19 mouse cellular contexts compared by ENCODE assay signal in the genomic region with DNA sequence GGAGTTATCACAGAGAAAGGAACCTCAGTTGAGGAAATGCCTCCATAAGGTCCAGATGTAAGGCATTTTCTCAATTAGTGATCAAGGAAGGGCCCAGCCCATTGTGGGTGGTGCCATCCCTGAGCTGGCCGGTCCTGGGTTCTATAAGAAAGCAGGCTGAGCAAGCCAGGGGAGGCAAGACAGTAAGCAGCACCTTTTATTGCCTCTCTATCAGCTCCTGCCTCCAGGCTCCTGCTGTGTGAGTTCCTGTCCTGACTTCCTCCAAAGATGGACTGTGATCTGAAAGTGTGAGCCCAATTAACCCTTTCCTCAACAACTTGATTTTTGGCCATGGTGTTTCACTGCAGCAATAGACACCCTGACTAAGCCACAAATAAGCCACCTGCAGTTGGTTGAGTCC.
"Had no signal": no experiment of that assay in that cellular context is flagged by ENCODE, and none has a peak within 500 bp of the region (broad histone marks: within the 10 kb centered on the region; RNA-seq: fewer than 3 reads in every experiment).

No protein-coding gene starts in this region.

- H3K9ac ChIP-seq: lung, embryonic 14.5 days; midbrain, embryonic 12.5 days; neural tube, embryonic 13.5 days; neural tube, embryonic 15.5 days had no signal

- H3K9me3 ChIP-seq: midbrain, embryonic 10.5 days; midbrain, embryonic 12.5 days; neural tube, embryonic 13.5 days; neural tube, embryonic 15.5 days had no signal

- DNase-seq: lung, adult 18-20 months; lung, postnatal 10 days; lung, postnatal 4 days; midbrain, embryonic 14.5 days; retina, postnatal 1 day; right cerebral cortex, adult 18-20 months; right cerebral cortex, postnatal 25 days; right cerebral cortex, postnatal 4 days; spleen, adult 18-20 months; thymus, adult 2 months; thymus, postnatal 25 days; thymus, postnatal 4 days had no signal

- ATAC-seq: midbrain, embryonic 16.5 days had no signal

- H3K27ac ChIP-seq: midbrain, embryonic 10.5 days; midbrain, embryonic 12.5 days; neural tube, embryonic 13.5 days; neural tube, embryonic 15.5 days had no signal

- H3K4me2 ChIP-seq: lung, embryonic 14.5 days; midbrain, embryonic 12.5 days; neural tube, embryonic 13.5 days; neural tube, embryonic 15.5 days had no signal

- H3K36me3 ChIP-seq: midbrain, embryonic 10.5 days; midbrain, embryonic 12.5 days; neural tube, embryonic 13.5 days; neural tube, embryonic 15.5 days had no signal

- H3K27me3 ChIP-seq: midbrain, embryonic 12.5 days; neural tube, embryonic 13.5 days; neural tube, embryonic 15.5 days had no signal

- H3K4me3 ChIP-seq: midbrain, embryonic 10.5 days; midbrain, embryonic 12.5 days; myocyte; neural tube, embryonic 13.5 days; neural tube, embryonic 15.5 days had no signal
